Mouse (Mus musculus) heart, adult 2 months (tissue): ENCODE measurements around the gene Gigyf2. TPM values are rescaled to one million over a fixed set of nuclear protein-coding genes. Genes with fewer than 3 reads are reported as not detected.

ENCODE experiments used
- DNase-seq, 2 experiments: peaks; one replicate each; pipeline ENCODE4 v3.0.0; 2021
- H3K27ac ChIP-seq: fragments of 200-600 bp; 2 replicates; pipeline ENCODE4 v1.8.1; 2022
- H3K27me3 ChIP-seq: fragments of 200-500 bp; 2 replicates; pipeline ENCODE4 v1.6.1; 2012; ENCODE audit warnings: mild to moderate bottlenecking, low read length, inconsistent platforms, mixed read lengths; ENCODE audit not compliant: control insufficient read depth, insufficient read depth
- H3K36me3 ChIP-seq: fragments of 200-500 bp; 2 replicates; pipeline ENCODE4 v1.6.1; 2012; ENCODE audit warnings: low read length, inconsistent platforms; ENCODE audit not compliant: control insufficient read depth, insufficient read depth
- H3K4me1 ChIP-seq: fragments of 200-500 bp; 2 replicates; pipeline ENCODE4 v1.6.1; 2011; ENCODE audit warnings: low read length; ENCODE audit not compliant: control insufficient read depth, insufficient read depth
- H3K4me3 ChIP-seq: fragments of 200-600 bp; 2 replicates; pipeline ENCODE4 v1.8.1; 2022
- H3K79me2 ChIP-seq: fragments of 200-500 bp; replicated peaks from 2 replicates; pipeline ENCODE4 v1.6.1; 2012; ENCODE audit warnings: mild to moderate bottlenecking, inconsistent platforms, low read length, moderate library complexity, mixed read lengths; ENCODE audit not compliant: control insufficient read depth, insufficient read depth
- H3K9ac ChIP-seq: fragments of 200-500 bp; 2 replicates; pipeline ENCODE4 v1.6.1; 2012; ENCODE audit warnings: low read depth, mild to moderate bottlenecking, control low read depth, inconsistent platforms, low read length, mixed read lengths
- CTCF ChIP-seq: fragments of 200-600 bp; IDR thresholded peaks from 2 replicates; pipeline ENCODE4 v1.8.1; 2022; ENCODE audit warnings: antibody characterized with exemption, mild to moderate bottlenecking, moderate library complexity
- EP300 ChIP-seq: fragments of 200-500 bp; IDR thresholded peaks from 2 replicates; pipeline ENCODE4 v1.6.1; 2011; ENCODE audit warnings: low read depth, low read length, control low read depth; ENCODE audit not compliant: insufficient read depth
- POLR2A ChIP-seq: fragments of 200-500 bp; IDR thresholded peaks from 2 replicates; pipeline ENCODE4 v1.6.1; 2011; ENCODE audit warnings: mild to moderate bottlenecking, low read depth, low read length, control low read depth; ENCODE audit not compliant: insufficient read depth
- WGBS: fragments of 180-500 bp; shearing (Covaris S2); methylation state at CpG from one replicate; pipeline ENCODE4 v1.1.7; 2018; 5-methylcytosine and 5-hydroxymethylcytosine counted together
- intact Hi-C: fragments of 180-260 bp; cut with DNase I; formaldehyde crosslinking; loops from one replicate; pipeline ENCODE4 v1.15.1; 2025
- polyA plus RNA-seq: library from polyadenylated mRNA; depleted of rRNA; stranded (reverse); fragments of >200 nt; gene quantifications from 2 replicates; pipeline ENCODE4 v1.2.3, GENCODE M21; 2012
- total RNA-seq, 2 experiments: library from RNA; stranded (reverse); gene quantifications; 2 replicates each; pipeline ENCODE4 v1.2.3; 2021

Gene Gigyf2
- total and polyA plus RNA-seq, 3 experiments: 19.3 to 47.7 (median 47.4) TPM

DNA sequence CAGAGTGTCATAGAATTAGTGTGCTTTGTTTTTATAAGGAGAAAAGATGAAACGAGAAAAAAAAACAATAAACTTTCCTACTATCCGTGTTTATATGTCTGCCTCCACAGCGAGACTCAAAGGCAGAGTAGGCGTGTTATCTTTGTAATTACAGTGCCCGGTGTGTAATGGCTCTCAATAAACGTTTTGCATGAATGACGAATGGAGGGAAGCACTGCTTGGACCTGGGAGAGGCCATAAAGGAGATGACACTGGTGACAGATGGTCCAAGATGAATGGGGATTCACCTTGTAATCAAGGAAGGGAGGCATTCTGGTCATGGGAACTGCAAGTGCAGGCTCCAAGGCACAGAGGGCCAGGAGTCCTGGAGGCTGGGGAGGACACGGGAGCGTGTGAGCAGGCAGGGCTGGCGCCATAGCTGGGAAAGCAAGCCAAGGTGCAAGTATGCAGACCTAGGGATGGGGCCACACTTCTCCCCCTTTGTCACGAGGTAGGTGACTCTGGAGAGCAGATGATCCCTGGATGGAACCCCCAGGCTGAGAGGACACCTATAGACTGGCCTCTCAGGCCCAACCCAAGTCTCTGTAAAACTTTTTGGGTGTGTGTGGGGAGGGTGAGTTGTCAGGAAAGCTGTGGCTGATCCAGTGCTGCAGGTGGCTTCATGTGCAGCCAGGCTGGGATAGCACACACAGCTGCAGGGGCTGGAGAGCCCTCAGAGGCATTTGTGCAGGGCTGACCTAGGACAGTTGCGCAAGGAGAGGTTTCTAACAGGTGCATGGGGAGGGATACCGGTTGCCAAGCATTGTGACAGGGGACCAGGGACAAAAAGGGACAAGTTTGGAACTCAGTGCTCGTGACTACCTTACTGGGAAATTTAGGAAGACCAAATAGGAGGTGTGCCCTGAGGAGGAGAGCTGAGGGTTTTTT is 26.2 kb upstream of the Gigyf2 start:
- DNase-seq: no peak
- Histone ChIP-seq H3K4me3 (no peak overlapping the region), H3K36me3 (no peaks in the 10 kb centered on the region), H3K4me1 (no peaks in the 10 kb centered on the region), H3K79me2 (no peaks in the 10 kb centered on the region), H3K9ac (no peak overlapping the region), H3K27me3 (no peaks in the 10 kb centered on the region), H3K27ac (no peak overlapping the region)
- no peak for TF ChIP-seq CTCF
- no peak for TF ChIP-seq POLR2A
- TF ChIP-seq EP300: no peak
- intact Hi-C loops: no loop called here
- 68% methylated on average over 14 of the region's 14 CpGs for WGBS

DNA sequence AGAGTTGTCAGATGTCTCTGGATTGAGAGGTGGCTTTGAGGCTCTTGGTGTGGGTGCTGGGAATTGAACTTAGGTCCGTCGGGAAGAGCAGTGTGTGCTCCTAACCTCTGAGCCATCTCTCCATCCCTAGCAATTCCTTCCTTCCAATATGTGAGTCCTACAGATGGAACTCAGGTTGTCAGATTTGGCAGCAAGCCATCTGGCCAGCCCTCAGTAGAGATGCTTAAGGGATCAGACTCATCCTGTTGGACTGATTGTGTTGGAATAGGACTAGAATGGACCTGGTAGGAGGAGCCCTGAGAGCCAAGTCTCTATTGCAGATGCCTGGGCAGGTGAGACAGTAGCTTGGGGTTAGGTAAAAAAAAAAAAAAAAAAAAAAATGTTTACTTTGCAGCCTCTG is 24.8 kb upstream of the Gigyf2 start:
- 90% methylated on average over 2 of the region's 2 CpGs for WGBS
- TF ChIP-seq CTCF: no peak
- no peak for TF ChIP-seq EP300
- TF ChIP-seq POLR2A: no peak
- H3K9ac ChIP-seq: no peak overlapping the region
- no peak for DNase-seq
- H3K27ac ChIP-seq: no peak overlapping the region
- H3K36me3 ChIP-seq: no peaks in the 10 kb centered on the region
- intact Hi-C loops: no loop called here
- H3K79me2 ChIP-seq: no peaks in the 10 kb centered on the region
- no peaks in the 10 kb centered on the region for H3K4me1 ChIP-seq
- H3K27me3 ChIP-seq: no peaks in the 10 kb centered on the region
- no peak overlapping the region for H3K4me3 ChIP-seq

DNA sequence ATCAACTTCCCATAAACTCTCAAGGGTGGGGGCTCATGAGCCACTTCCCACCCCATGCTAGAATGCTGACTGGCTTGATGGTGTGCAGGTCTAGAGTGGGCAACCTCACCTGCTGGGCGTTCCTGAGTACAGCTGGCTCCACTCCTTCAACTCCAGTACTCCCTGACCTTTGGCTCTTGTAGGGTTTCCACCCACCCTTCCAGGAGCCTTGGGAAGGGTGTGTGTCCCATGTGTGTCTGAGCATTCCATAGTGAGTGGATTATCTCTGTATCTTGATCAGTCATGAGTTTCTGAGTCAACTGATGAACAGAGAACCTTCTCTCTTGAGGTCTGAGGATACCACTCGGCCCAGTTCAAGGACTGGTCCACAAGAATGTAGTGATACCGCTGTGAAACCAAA is 17.8 kb upstream of the Gigyf2 start:
- Histone ChIP-seq H3K4me1 (no peaks in the 10 kb centered on the region), H3K4me3 (no peak overlapping the region), H3K36me3 (no peaks in the 10 kb centered on the region), H3K79me2 (no peaks in the 10 kb centered on the region), H3K27me3 (no peaks in the 10 kb centered on the region), H3K27ac (no peak overlapping the region), H3K9ac (no peak overlapping the region)
- intact Hi-C loops: no loop called here
- no peak for DNase-seq
- TF ChIP-seq POLR2A (no peak), EP300 (no peak), CTCF (no peak)
- WGBS: 88% methylated on average over 3 of the region's 3 CpGs

DNA sequence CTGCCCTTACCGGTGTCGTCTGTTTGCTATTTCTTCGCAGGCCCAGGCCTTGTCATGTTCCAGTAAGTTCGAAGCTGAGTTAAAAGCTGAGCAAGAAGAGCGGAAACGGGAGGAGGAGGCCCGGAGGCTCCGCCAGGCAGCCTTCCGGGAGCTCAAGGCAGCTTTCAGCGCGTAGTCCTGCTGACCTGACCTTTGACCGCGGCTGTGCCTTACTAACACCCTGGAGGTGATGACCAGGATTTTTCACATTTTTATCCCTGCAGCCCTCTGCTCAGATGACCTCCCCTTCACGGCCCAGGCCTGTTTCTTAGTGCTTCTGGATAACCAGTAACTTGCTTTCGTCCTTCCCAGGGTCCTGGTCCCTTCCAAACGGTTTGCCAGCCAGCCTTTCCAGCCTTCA is 17.2 kb upstream of the Gigyf2 start:
- TF ChIP-seq EP300 (no peak), POLR2A (no peak), CTCF (no peak)
- H3K27ac ChIP-seq: no peak overlapping the region
- H3K36me3 ChIP-seq: no peaks in the 10 kb centered on the region
- no peak overlapping the region for H3K9ac ChIP-seq
- no peaks in the 10 kb centered on the region for H3K79me2 ChIP-seq
- no peaks in the 10 kb centered on the region for H3K27me3 ChIP-seq
- intact Hi-C loops: no loop called here
- no peak for DNase-seq
- WGBS: 71% methylated on average over 16 of the region's 16 CpGs
- no peaks in the 10 kb centered on the region for H3K4me1 ChIP-seq
- H3K4me3 ChIP-seq: no peak overlapping the region

DNA sequence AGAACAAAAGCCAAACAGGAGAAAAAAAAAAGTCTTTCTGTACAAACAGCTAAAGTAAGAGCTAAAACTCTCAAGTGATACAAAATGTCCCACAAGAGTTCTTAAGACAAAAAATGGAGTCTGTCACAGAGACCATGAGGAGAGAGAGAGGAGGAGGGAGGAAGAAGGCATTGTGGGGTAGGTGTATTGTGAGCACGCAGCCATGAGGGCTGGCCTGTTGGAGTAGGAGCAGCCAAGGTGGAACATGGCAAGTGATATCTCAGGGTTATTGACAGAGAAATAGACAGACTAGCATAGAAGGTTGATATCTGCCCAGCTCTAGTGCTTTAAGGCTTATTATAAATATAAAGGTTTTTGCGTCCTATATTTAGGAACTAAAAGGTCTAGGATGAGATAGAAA is 14.1 kb upstream of the Gigyf2 start:
- no peak overlapping the region for H3K4me3 ChIP-seq
- no peaks in the 10 kb centered on the region for H3K27me3 ChIP-seq
- no peak overlapping the region for H3K9ac ChIP-seq
- intact Hi-C loops: no loop called here
- 84% methylated on average over 2 of the region's 2 CpGs for WGBS
- no peaks in the 10 kb centered on the region for H3K4me1 ChIP-seq
- no peaks in the 10 kb centered on the region for H3K36me3 ChIP-seq
- TF ChIP-seq POLR2A (no peak), EP300 (no peak), CTCF (no peak)
- H3K79me2 ChIP-seq: no peaks in the 10 kb centered on the region
- no peak for DNase-seq
- H3K27ac ChIP-seq: no peak overlapping the region

DNA sequence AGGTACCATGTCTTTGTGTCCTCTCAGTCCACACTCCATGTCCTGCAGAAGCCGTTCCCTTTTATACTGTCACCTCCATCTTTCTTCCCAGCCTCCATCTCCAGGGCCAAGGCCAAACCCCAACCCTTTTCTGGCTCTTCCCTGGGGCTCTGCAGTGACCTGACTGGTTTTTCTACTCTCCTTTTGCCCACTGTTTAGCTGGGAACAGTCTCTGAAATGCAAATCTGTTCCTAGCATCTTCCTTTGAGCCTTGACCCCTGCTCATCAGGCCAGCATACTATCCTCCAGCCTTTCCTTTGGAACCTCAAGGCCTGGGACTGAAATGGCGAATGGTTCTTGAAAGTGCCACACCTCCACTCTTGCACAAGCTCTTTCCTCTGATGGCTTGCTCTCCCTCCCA is 13.7 kb upstream of the Gigyf2 start:
- Histone ChIP-seq H3K79me2 (no peaks in the 10 kb centered on the region), H3K4me3 (no peak overlapping the region), H3K27me3 (no peaks in the 10 kb centered on the region), H3K27ac (no peak overlapping the region), H3K36me3 (no peaks in the 10 kb centered on the region), H3K9ac (no peak overlapping the region), H3K4me1 (no peaks in the 10 kb centered on the region)
- intact Hi-C loops: no loop called here
- 97% methylated on average over 2 of the region's 2 CpGs for WGBS
- TF ChIP-seq EP300 (no peak), CTCF (no peak), POLR2A (no peak)
- no peak for DNase-seq
